Mouse (Mus musculus) kidney, postnatal 0 days (tissue): ENCODE data around the gene Bdh1. TPM values are rescaled to one million over a fixed set of nuclear protein-coding genes. Genes with fewer than 3 reads are reported as not detected.
"Not testable (repeated sequence)": the region's sequence is repeated elsewhere in the genome, so short reads cannot be mapped to it uniquely, and the experiment has no call there.

Experiments
- ATAC-seq: fragments of 200-750 bp; cut with Nextera tagmentation; replicated peaks from 2 replicates; pipeline ENCODE4 v1.8.0; 2017; ENCODE audit warnings: low read depth, moderate number of reproducible peaks, moderate TSS enrichment, moderate library complexity; ENCODE audit not compliant: low FRiP score
- DNase-seq: peaks from one replicate; pipeline ENCODE4 v3.0.0-alpha.2; 2016; ENCODE audit warnings: low spot score
- H3K27ac ChIP-seq: fragments of 300-500 bp; sonication (generic); 2 replicates; pipeline ENCODE4 v1.5.1; 2014; ENCODE audit warnings: mild to moderate bottlenecking
- H3K27me3 ChIP-seq: fragments of 300-500 bp; sonication (generic); 2 replicates; pipeline ENCODE4 v1.6.1; 2014; ENCODE audit warnings: low read length, mixed read lengths; ENCODE audit not compliant: insufficient read depth
- H3K36me3 ChIP-seq: fragments of 300-500 bp; sonication (generic); 2 replicates; pipeline ENCODE4 v1.6.1; 2014; ENCODE audit warnings: low read length, mixed read lengths; ENCODE audit not compliant: insufficient read depth
- H3K4me1 ChIP-seq: fragments of 300-500 bp; sonication (generic); replicated peaks from 2 replicates; pipeline ENCODE4 v1.6.1; 2014; ENCODE audit warnings: antibody characterized with exemption, low read length, mixed read lengths; ENCODE audit not compliant: insufficient read depth
- H3K4me2 ChIP-seq: fragments of 300-500 bp; sonication (generic); 2 replicates; pipeline ENCODE4 v1.6.1; 2014; ENCODE audit warnings: mild to moderate bottlenecking, low read length, moderate library complexity, mixed read lengths
- H3K4me3 ChIP-seq: fragments of 300-500 bp; sonication (generic); replicated peaks from 2 replicates; pipeline ENCODE4 v1.5.1; 2014; ENCODE audit warnings: low read depth, low read length
- H3K9ac ChIP-seq: fragments of 300-500 bp; sonication (generic); 2 replicates; pipeline ENCODE4 v1.6.1; 2014; ENCODE audit warnings: low read depth, low read length
- H3K9me3 ChIP-seq: fragments of 300-500 bp; sonication (generic); replicated peaks from 2 replicates; pipeline ENCODE4 v1.6.1; 2016; ENCODE audit warnings: low read length, inconsistent platforms, mixed read lengths
- CTCF ChIP-seq: IDR thresholded peaks from 2 replicates; pipeline ENCODE4 v1.5.1; 2016; ENCODE audit warnings: antibody characterized with exemption, low read depth, mild to moderate bottlenecking, moderate library complexity
- WGBS: fragments of 180-500 bp; shearing (Covaris S2); extraction: QIAGEN DNeasy Blood & Tissue Kit; methylation state at CpG from one replicate; pipeline ENCODE4 v1.1.7; 2014; 5-methylcytosine and 5-hydroxymethylcytosine counted together
- polyA plus RNA-seq: library from polyadenylated mRNA; unstranded; fragments of >200 nt; fragmentation: Nextera tagmentation; extraction: Ambion mirVana; gene quantifications from 2 replicates; pipeline ENCODE4 v1.2.1, GENCODE M21; 2015

Bdh1 gene
- polyA plus RNA-seq, 1 experiment from 2014 or later = 88.8 TPM

DNA sequence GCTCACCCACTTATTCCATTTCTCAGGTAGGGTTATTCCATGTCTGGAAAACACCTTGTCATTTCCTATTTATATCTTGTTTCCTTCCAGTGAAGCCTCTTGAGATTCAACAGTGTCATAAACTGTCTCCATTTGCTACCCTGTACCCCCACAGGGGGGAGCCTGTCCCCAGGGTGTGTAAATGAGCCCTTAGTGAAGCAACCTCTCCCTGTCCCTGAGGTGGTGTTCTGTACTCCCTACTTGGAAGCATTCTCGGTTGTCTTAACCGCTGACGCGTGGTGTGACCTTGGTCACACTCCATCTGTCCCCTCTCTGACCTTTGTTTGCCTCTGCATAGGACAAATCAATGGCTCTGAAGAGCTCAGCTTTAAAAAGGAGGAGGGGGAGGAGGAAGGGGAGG is 43.5 kb downstream of the Bdh1 start:
- no peak overlapping the region for H3K4me2 ChIP-seq
- 10% methylated on average over 4 of the region's 4 CpGs for WGBS
- no peak overlapping the region for H3K27ac ChIP-seq
- no peaks in the 10 kb centered on the region for H3K36me3 ChIP-seq
- peak; percentile 76 for ATAC-seq
- DNase-seq = peak; percentile 83
- H3K27me3 ChIP-seq = no peaks in the 10 kb centered on the region
- TF ChIP-seq CTCF = peak; percentile 75
- no peaks in the 10 kb centered on the region for H3K4me1 ChIP-seq
- H3K9me3 ChIP-seq = no peaks in the 10 kb centered on the region
- H3K4me3 ChIP-seq = no peak overlapping the region
- no peak overlapping the region for H3K9ac ChIP-seq

DNA sequence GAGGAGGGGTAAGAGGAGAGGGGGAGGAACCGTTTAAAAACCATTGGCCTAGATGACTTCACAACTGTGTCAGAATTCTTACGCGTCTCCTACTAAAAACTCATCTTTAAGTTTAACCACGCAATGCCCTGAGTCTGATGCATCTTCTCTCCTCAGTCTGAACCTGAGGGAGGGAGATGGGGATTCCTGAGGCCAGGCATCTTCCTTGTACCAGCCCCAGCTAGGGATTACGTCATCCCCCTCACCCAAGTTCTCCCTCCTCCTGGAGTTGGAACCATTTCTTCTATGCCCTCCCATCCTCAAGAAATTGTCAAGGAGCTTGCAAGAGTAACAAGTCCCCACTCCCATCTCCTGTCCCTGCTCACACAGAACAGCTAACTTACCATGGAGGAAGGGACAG is 44.0 kb downstream of the Bdh1 start:
- 54% methylated on average over 5 of the region's 5 CpGs for WGBS
- TF ChIP-seq CTCF = no peak
- Histone ChIP-seq H3K9me3 (no peaks in the 10 kb centered on the region), H3K4me1 (no peaks in the 10 kb centered on the region), H3K27me3 (no peaks in the 10 kb centered on the region), H3K9ac (no peak overlapping the region), H3K27ac (no peak overlapping the region), H3K36me3 (no peaks in the 10 kb centered on the region), H3K4me2 (no peak overlapping the region), H3K4me3 (no peak overlapping the region)
- no peak for DNase-seq
- no peak for ATAC-seq

DNA sequence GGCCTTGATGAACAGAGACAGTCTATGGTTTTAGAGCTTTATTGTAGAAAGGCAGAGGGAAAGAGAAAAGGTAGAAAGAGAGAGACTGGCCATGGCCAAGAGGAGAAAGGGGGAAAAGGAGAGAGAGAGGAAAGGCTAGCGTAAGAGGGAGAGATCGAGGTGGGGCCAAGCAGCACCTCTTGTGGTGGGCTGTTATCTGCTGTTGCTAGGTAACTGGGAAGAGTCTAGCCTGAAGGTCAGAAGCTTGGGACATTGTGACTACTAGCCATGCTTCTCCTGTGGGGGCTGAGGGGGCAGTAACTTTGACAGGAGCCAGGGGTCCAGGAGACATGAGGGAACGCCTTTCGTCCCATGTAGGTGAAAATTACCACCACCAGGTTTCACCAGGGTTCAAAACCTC is 48.7 kb downstream of the Bdh1 start:
- not testable (repeated sequence) for DNase-seq, H3K36me3 ChIP-seq
- 97% methylated on average over 4 of the region's 4 CpGs for WGBS

DNA sequence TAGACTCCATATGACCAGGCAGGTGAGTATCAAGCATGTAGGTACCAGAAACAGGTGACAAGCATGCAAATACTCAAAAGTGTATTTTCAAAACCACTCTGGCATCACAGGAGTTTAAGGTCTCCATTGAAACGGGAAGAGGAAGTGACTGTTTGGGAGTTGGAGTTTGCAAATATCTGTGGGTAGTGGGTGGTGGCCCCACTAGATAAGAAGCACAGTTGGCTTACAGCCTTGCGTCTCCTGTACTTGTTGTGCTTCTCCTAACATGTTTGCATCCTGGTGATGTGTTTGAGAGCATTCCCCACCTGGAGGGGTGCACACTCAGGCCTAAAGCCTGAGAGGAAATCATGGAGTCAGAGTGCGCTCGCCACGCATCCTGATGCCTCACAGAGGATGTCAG is 49.9 kb downstream of the Bdh1 start:
- Histone ChIP-seq H3K9me3 (no peaks in the 10 kb centered on the region), H3K4me1 (no peaks in the 10 kb centered on the region), H3K9ac (no peak overlapping the region), H3K4me2 (no peak overlapping the region), H3K27ac (no peak overlapping the region), H3K4me3 (no peak overlapping the region), H3K36me3 (no peaks in the 10 kb centered on the region), H3K27me3 (no peaks in the 10 kb centered on the region)
- TF ChIP-seq CTCF = no peak
- ATAC-seq (no peak), DNase-seq (peak; percentile 22)
- WGBS = 80% methylated on average over 5 of the region's 5 CpGs

More for the DNA sequence above, 48.7 kb downstream of the Bdh1 start:
- not testable (repeated sequence) for H3K4me2 ChIP-seq, H3K4me3 ChIP-seq, H3K9ac ChIP-seq, H3K9me3 ChIP-seq, H3K27ac ChIP-seq, ATAC-seq, H3K4me1 ChIP-seq, H3K27me3 ChIP-seq

DNA sequence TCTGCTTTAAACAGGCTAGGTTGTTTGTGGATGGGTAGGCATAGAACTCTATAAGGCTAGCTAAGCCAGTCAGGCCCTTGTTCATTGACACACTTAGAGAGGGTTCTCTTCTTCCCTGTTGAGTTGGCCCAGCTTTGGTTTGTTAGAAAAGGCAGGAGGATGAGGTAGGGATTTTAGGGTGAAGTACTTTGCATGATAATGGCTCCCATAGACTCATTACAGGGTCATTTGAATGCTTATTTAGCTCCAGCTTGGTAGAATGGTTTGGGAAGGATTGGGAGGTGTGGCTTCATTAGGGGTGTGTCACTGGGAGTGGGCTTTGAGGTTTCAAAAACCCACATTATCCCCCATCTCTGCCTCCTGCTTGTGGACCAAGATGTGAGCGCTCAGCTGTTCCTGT is 51.1 kb downstream of the Bdh1 start:
- Histone ChIP-seq H3K27ac (no peak overlapping the region), H3K4me2 (no peak overlapping the region), H3K36me3 (no peaks in the 10 kb centered on the region), H3K4me1 (no peaks in the 10 kb centered on the region), H3K9ac (no peak overlapping the region), H3K27me3 (no peaks in the 10 kb centered on the region), H3K4me3 (no peak overlapping the region), H3K9me3 (no peaks in the 10 kb centered on the region)
- 100% methylated on average over 1 of the region's 1 CpGs for WGBS
- no peak for TF ChIP-seq CTCF
- ATAC-seq = no peak
- no peak for DNase-seq

DNA sequence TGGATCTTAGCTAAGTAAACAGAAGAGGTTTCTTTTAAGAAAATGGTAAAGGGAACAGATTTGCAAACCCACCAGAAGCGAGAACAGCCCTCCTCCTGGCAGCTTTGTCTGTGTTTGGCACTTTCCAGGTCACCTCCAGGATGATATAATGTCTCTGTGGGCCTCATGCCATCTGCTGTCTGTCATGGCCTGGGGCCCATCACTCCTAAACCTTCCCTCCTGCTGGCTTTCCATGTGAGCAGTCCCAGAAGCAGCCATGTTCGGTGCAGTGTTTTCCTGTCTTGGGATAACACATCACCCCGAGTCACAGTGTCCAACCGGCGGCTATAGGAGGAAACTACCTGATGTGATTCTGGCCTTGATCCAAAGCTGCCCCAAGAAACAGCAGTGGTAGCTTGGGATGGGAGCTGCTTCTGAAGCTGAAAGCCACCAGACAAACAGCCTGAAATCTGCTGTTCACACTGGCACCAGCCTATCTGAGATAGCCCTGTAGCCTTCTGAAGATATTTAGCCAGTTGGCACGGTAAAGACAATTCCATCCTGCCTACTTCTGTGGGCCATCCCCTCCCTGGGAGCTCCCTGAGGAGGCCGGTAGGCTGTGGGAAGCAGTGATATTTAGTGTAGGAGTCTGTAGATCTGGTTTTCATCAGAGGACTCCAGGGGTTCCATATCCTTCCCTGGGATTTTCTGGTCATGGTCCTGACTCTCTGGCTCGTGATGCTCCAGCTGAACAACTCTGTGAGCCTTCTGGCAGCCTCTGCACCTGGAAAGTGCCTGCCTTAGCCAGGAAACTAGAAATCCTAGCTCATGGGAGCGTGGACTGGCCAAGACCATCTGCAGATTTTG is 53.3 kb downstream of the Bdh1 start:
- Histone ChIP-seq H3K27ac (no peak overlapping the region), H3K4me1 (no peaks in the 10 kb centered on the region), H3K4me3 (no peak overlapping the region), H3K36me3 (no peaks in the 10 kb centered on the region), H3K9me3 (no peaks in the 10 kb centered on the region), H3K4me2 (no peak overlapping the region), H3K27me3 (no peaks in the 10 kb centered on the region), H3K9ac (no peak overlapping the region)
- WGBS = 53% methylated on average over 9 of the region's 9 CpGs
- no peak for ATAC-seq
- TF ChIP-seq CTCF = no peak
- DNase-seq = no peak
